Mouse (Mus musculus): ENCODE measurements at regions not wholly inside any gene's neighbourhood (a gene's known extent, or its start where the extent isn't known, plus 50 kb on each side); places are given as distances from the start of the nearest gene placed in this dataset.

GRCm38 (mm10) chr15:59773983-59774382 is 242.4 kb downstream of the 4933412E24Rik start:
- Histone ChIP-seq H3K4me2 (ENCODE audit: low read length) (no peak overlapping the region), H3K36me3 (ENCODE audit: insufficient read depth, low read length) (no peaks in the 10 kb centered on the region), H3K9me3 (replicated peaks; ENCODE audit: low read length) (no peaks in the 10 kb centered on the region), H3K4me3 (replicated peaks; ENCODE audit: low read depth, low read length) (no peak overlapping the region), H3K27ac (no peak overlapping the region), H3K27me3 (ENCODE audit: insufficient read depth, low read length) (no peaks in the 10 kb centered on the region), H3K4me1 (replicated peaks; ENCODE audit: insufficient read depth, low read length) (no peaks in the 10 kb centered on the region), H3K9ac (ENCODE audit: low read depth, low read length) (no peak overlapping the region)
- no peak for DNase-seq (ENCODE audit: low spot score)
- WGBS = 90% methylated on average over 2 of the region's 2 CpGs
- ATAC-seq (replicated peaks; ENCODE audit: low FRiP score, low read depth) = no peak
- TF ChIP-seq CTCF (IDR thresholded peaks at IDR 0.05; ENCODE audit: low read depth) = no peak

GRCm38 (mm10) chr15:59772595-59772994 is 243.8 kb downstream of the 4933412E24Rik start:
- H3K4me2 ChIP-seq (ENCODE audit: low read length) = no peak overlapping the region
- H3K36me3 ChIP-seq (ENCODE audit: insufficient read depth, low read length) = no peaks in the 10 kb centered on the region
- H3K4me1 ChIP-seq (replicated peaks; ENCODE audit: insufficient read depth, low read length) = no peaks in the 10 kb centered on the region
- no peak for TF ChIP-seq CTCF (IDR thresholded peaks at IDR 0.05; ENCODE audit: low read depth)
- H3K27me3 ChIP-seq (ENCODE audit: insufficient read depth, low read length) = no peaks in the 10 kb centered on the region
- ATAC-seq (replicated peaks; ENCODE audit: low FRiP score, low read depth) = no peak
- H3K9me3 ChIP-seq (replicated peaks; ENCODE audit: low read length) = no peaks in the 10 kb centered on the region
- DNase-seq (ENCODE audit: low spot score) = no peak
- no peak overlapping the region for H3K9ac ChIP-seq (ENCODE audit: low read depth, low read length)
- 85% methylated on average over 2 of the region's 2 CpGs for WGBS
- H3K27ac ChIP-seq = no peak overlapping the region
- H3K4me3 ChIP-seq (replicated peaks; ENCODE audit: low read depth, low read length) = no peak overlapping the region

- Histone ChIP-seq H3K27ac (no peak overlapping the region), H3K4me1 (replicated peaks; ENCODE audit: insufficient read depth, low read length) (no peaks in the 10 kb centered on the region), H3K27me3 (ENCODE audit: insufficient read depth, low read length) (no peaks in the 10 kb centered on the region), H3K9me3 (replicated peaks; ENCODE audit: low read length) (no peaks in the 10 kb centered on the region), H3K4me2 (ENCODE audit: low read length) (no peak overlapping the region), H3K36me3 (ENCODE audit: insufficient read depth, low read length) (no peaks in the 10 kb centered on the region), H3K4me3 (replicated peaks; ENCODE audit: low read depth, low read length) (no peak overlapping the region), H3K9ac (ENCODE audit: low read depth, low read length) (no peak overlapping the region)
- TF ChIP-seq CTCF (IDR thresholded peaks at IDR 0.05; ENCODE audit: low read depth) = no peak
- WGBS = 92% methylated on average over 6 of the region's 6 CpGs
- no peak for DNase-seq (ENCODE audit: low spot score)
- no peak for ATAC-seq (replicated peaks; ENCODE audit: low FRiP score, low read depth)
Observed at GRCm38 (mm10) chr15:59762061-59762460, 254.4 kb downstream of the 4933412E24Rik start.

- TF ChIP-seq CTCF (IDR thresholded peaks at IDR 0.05; ENCODE audit: low read depth) = no peak
- Histone ChIP-seq H3K4me2 (ENCODE audit: low read length) (no peak overlapping the region), H3K9me3 (replicated peaks; ENCODE audit: low read length) (no peaks in the 10 kb centered on the region), H3K9ac (ENCODE audit: low read depth, low read length) (no peak overlapping the region), H3K4me1 (replicated peaks; ENCODE audit: insufficient read depth, low read length) (no peaks in the 10 kb centered on the region), H3K4me3 (replicated peaks; ENCODE audit: low read depth, low read length) (no peak overlapping the region), H3K27me3 (ENCODE audit: insufficient read depth, low read length) (no peaks in the 10 kb centered on the region), H3K27ac (no peak overlapping the region), H3K36me3 (ENCODE audit: insufficient read depth, low read length) (no peaks in the 10 kb centered on the region)
- 82% methylated on average over 5 of the region's 5 CpGs for WGBS
- ATAC-seq (replicated peaks; ENCODE audit: low FRiP score, low read depth) = no peak
- no peak for DNase-seq (ENCODE audit: low spot score)
Observed at GRCm38 (mm10) chr15:59760490-59760889, 255.9 kb downstream of the 4933412E24Rik start.

- Histone ChIP-seq H3K27ac (no peak overlapping the region), H3K4me1 (replicated peaks; ENCODE audit: insufficient read depth, low read length) (no peaks in the 10 kb centered on the region), H3K27me3 (ENCODE audit: insufficient read depth, low read length) (no peaks in the 10 kb centered on the region), H3K9me3 (replicated peaks; ENCODE audit: low read length) (no peaks in the 10 kb centered on the region), H3K4me2 (ENCODE audit: low read length) (no peak overlapping the region), H3K36me3 (ENCODE audit: insufficient read depth, low read length) (no peaks in the 10 kb centered on the region), H3K4me3 (replicated peaks; ENCODE audit: low read depth, low read length) (no peak overlapping the region), H3K9ac (ENCODE audit: low read depth, low read length) (no peak overlapping the region)
- WGBS = 55% methylated on average over 4 of the region's 4 CpGs
- DNase-seq (ENCODE audit: low spot score) (no peak), ATAC-seq (replicated peaks; ENCODE audit: low FRiP score, low read depth) (no peak)
- no peak for TF ChIP-seq CTCF (IDR thresholded peaks at IDR 0.05; ENCODE audit: low read depth)
Observed at GRCm38 (mm10) chr15:59759566-59759965, 256.8 kb downstream of the 4933412E24Rik start.

- no peak overlapping the region for H3K9ac ChIP-seq (ENCODE audit: low read depth, low read length)
- no peak overlapping the region for H3K27ac ChIP-seq
- no peaks in the 10 kb centered on the region for H3K36me3 ChIP-seq (ENCODE audit: insufficient read depth, low read length)
- no peaks in the 10 kb centered on the region for H3K9me3 ChIP-seq (replicated peaks; ENCODE audit: low read length)
- DNase-seq (ENCODE audit: low spot score) (no peak), ATAC-seq (replicated peaks; ENCODE audit: low FRiP score, low read depth) (no peak)
- H3K27me3 ChIP-seq (ENCODE audit: insufficient read depth, low read length) = no peaks in the 10 kb centered on the region
- no peak for TF ChIP-seq CTCF (IDR thresholded peaks at IDR 0.05; ENCODE audit: low read depth)
- 67% methylated on average over 2 of the region's 2 CpGs for WGBS
- H3K4me3 ChIP-seq (replicated peaks; ENCODE audit: low read depth, low read length) = no peak overlapping the region
- H3K4me2 ChIP-seq (ENCODE audit: low read length) = no peak overlapping the region
- no peaks in the 10 kb centered on the region for H3K4me1 ChIP-seq (replicated peaks; ENCODE audit: insufficient read depth, low read length)
Observed at GRCm38 (mm10) chr15:59758971-59759370, 257.4 kb downstream of the 4933412E24Rik start.

- no peak for TF ChIP-seq CTCF (IDR thresholded peaks at IDR 0.05; ENCODE audit: low read depth)
- Histone ChIP-seq H3K4me1 (replicated peaks; ENCODE audit: insufficient read depth, low read length) (no peaks in the 10 kb centered on the region), H3K9me3 (replicated peaks; ENCODE audit: low read length) (no peaks in the 10 kb centered on the region), H3K27ac (no peak overlapping the region), H3K9ac (ENCODE audit: low read depth, low read length) (no peak overlapping the region), H3K4me3 (replicated peaks; ENCODE audit: low read depth, low read length) (no peak overlapping the region), H3K36me3 (ENCODE audit: insufficient read depth, low read length) (no peaks in the 10 kb centered on the region), H3K27me3 (ENCODE audit: insufficient read depth, low read length) (no peaks in the 10 kb centered on the region), H3K4me2 (ENCODE audit: low read length) (no peak overlapping the region)
- peak; percentile 28 for DNase-seq (ENCODE audit: low spot score)
- no peak for ATAC-seq (replicated peaks; ENCODE audit: low FRiP score, low read depth)
- WGBS = 37% methylated on average over 6 of the region's 6 CpGs
Observed at GRCm38 (mm10) chr15:59756141-59756540, 260.3 kb downstream of the 4933412E24Rik start.
